Mouse (Mus musculus): ENCODE results near the gene Syt15. TPM values are rescaled to one million over a fixed set of nuclear protein-coding genes. Genes with fewer than 3 reads are reported as not detected.

Gene Syt15
- polyA plus RNA-seq (2014; fragmentation: Nextera tagmentation; extraction: Ambion mirVana): 0.58 and 0.81 TPM in 2 replicates

DNA sequence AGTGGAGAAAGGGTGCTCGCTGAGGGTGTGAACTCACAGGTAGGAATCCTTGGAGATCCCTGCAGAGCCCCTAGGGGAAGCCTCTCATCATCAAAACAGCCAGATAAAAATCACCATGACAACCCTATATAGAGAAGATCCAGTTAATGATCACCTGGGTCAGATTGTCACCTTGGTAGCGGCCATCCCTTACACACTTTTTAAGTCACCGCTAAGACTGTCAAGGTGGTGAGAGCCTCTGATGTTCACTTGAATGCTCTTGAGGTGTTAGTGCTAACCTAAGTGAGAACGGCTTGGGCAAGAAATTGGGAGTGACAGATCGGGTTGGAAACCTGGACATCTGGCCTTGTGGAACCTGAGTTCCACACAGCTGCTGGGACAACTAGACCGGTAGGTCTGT is at the start of gene Syt15:
Syt15 (plus strand) TSS at position 301 of the 400 bp plus-strand sequence.
- peak within 1 kb of the TSS; percentile 49 for H3K4me2 ChIP-seq (replicated peaks; ENCODE audit: low read depth, low read length)
- H3K9ac ChIP-seq (replicated peaks; ENCODE audit: low read depth, low read length): no peak within 1 kb of the TSS
- peak within 1 kb of the TSS; percentile 22; the same call in 1 of the 2 replicates for H3K4me3 ChIP-seq (ENCODE audit: low read depth, low read length)
- peaks cover 2% of the 10 kb centered on the region; the same call in 1 of the 2 replicates for H3K4me1 ChIP-seq (ENCODE audit: control insufficient read depth, insufficient read depth, low read length)
- no peak within 1 kb of the TSS for H3K27ac ChIP-seq (ENCODE audit: low read length)
- H3K36me3 ChIP-seq (ENCODE audit: control insufficient read depth, insufficient read depth, low read length): no peaks in the 10 kb centered on the region
- ATAC-seq (ENCODE audit: insufficient number of reproducible peaks, insufficient read depth, low FRiP score, low read depth): no peak
- H3K27me3 ChIP-seq (ENCODE audit: control insufficient read depth, insufficient read depth, low read length): peaks cover 9% of the 10 kb centered on the region; the same call in 1 of the 2 replicates
- no peaks in the 10 kb centered on the region for H3K9me3 ChIP-seq (ENCODE audit: control insufficient read depth, low read depth, low read length)
- 54% methylated on average over 6 of the region's 6 CpGs for WGBS

DNA sequence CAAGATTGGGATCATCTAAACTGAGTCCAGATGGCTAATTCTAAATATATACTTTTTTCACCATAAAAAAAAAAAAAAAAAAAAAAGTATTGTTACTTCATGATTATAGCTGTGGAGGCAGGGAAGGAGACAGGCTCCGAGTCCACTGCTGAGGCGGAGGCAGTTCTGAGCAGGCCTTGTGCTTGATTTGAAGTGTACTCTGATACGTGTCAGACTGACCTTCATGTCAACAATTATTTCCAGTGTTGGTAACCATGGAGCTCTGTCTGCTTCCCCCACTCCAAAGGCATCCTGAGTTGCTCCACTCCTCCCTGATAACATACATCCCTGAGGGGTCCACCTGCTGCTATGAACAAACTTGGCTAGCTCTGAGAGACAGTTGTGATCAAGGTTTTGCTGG is 48.3 kb upstream of the Syt15 start:
- Histone ChIP-seq H3K27ac (ENCODE audit: low read length) (no peak overlapping the region), H3K27me3 (ENCODE audit: control insufficient read depth, insufficient read depth, low read length) (no peaks in the 10 kb centered on the region), H3K9me3 (ENCODE audit: control insufficient read depth, low read depth, low read length) (no peaks in the 10 kb centered on the region), H3K36me3 (ENCODE audit: control insufficient read depth, insufficient read depth, low read length) (no peaks in the 10 kb centered on the region), H3K4me1 (ENCODE audit: control insufficient read depth, insufficient read depth, low read length) (no peaks in the 10 kb centered on the region), H3K9ac (replicated peaks; ENCODE audit: low read depth, low read length) (no peak overlapping the region), H3K4me2 (replicated peaks; ENCODE audit: low read depth, low read length) (no peak overlapping the region), H3K4me3 (ENCODE audit: low read depth, low read length) (no peak overlapping the region)
- 83% methylated on average over 3 of the region's 3 CpGs for WGBS
- ATAC-seq (ENCODE audit: insufficient number of reproducible peaks, insufficient read depth, low FRiP score, low read depth): no peak

DNA sequence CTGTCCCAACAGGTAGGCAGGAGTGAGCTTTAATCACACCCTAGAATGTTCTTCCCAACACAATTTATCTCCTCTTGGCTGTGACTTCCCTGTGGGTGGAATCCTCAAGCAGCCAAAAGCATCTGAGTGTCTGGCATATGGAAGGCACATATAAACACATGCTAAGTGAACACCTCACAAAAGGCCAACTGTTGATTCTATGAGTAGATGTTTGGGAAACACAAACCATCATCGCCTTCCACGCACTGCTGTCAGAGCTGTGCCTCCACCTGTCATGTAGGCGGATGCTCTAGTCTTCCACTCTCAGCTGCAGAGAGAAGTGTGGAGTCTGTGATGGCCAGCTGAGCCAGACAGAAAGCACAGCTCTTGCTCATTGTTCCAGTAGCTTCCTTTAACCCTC is 40.0 kb upstream of the Syt15 start:
- ATAC-seq (ENCODE audit: insufficient number of reproducible peaks, insufficient read depth, low FRiP score, low read depth): no peak

DNA sequence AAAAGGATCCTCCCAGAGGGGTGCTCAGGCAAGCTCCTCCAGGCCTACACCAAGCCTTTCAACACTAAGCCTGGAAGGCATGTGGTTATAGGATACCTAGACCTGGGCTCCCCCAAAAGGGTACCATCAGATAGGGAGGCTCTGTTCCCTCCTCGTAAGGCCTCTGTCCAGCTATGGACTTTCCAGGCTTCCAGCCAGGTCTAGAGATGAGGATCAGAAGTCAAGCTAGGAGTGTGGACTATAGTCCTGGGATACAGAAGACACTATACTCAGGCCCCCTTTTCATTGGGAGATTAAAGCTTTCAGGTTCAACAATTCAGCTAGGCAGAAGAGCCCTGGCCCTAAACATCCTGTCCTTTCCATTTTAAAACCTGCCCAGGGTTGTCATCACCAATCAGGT is 36.3 kb upstream of the Syt15 start:
- H3K4me2 ChIP-seq (replicated peaks; ENCODE audit: low read depth, low read length): no peak overlapping the region
- ATAC-seq (ENCODE audit: insufficient number of reproducible peaks, insufficient read depth, low FRiP score, low read depth): no peak
- H3K9me3 ChIP-seq (ENCODE audit: control insufficient read depth, low read depth, low read length): peaks cover 6% of the 10 kb centered on the region; the same call in 1 of the 2 replicates
- no peaks in the 10 kb centered on the region for H3K36me3 ChIP-seq (ENCODE audit: control insufficient read depth, insufficient read depth, low read length)
- no peak overlapping the region for H3K9ac ChIP-seq (replicated peaks; ENCODE audit: low read depth, low read length)
- WGBS: 96% methylated on average over 1 of the region's 1 CpGs
- no peaks in the 10 kb centered on the region for H3K27me3 ChIP-seq (ENCODE audit: control insufficient read depth, insufficient read depth, low read length)
- no peak overlapping the region for H3K4me3 ChIP-seq (ENCODE audit: low read depth, low read length)
- H3K27ac ChIP-seq (ENCODE audit: low read length): no peak overlapping the region
- H3K4me1 ChIP-seq (ENCODE audit: control insufficient read depth, insufficient read depth, low read length): no peaks in the 10 kb centered on the region

More for the DNA sequence above, 40.0 kb upstream of the Syt15 start:
- H3K36me3 ChIP-seq (ENCODE audit: control insufficient read depth, insufficient read depth, low read length): no peaks in the 10 kb centered on the region
- WGBS: 85% methylated on average over 3 of the region's 3 CpGs
- H3K27ac ChIP-seq (ENCODE audit: low read length): no peak overlapping the region
- no peaks in the 10 kb centered on the region for H3K4me1 ChIP-seq (ENCODE audit: control insufficient read depth, insufficient read depth, low read length)
- H3K4me2 ChIP-seq (replicated peaks; ENCODE audit: low read depth, low read length): no peak overlapping the region
- H3K27me3 ChIP-seq (ENCODE audit: control insufficient read depth, insufficient read depth, low read length): no peaks in the 10 kb centered on the region
- H3K4me3 ChIP-seq (ENCODE audit: low read depth, low read length): no peak overlapping the region
- H3K9ac ChIP-seq (replicated peaks; ENCODE audit: low read depth, low read length): no peak overlapping the region
- H3K9me3 ChIP-seq (ENCODE audit: control insufficient read depth, low read depth, low read length): peaks cover 6% of the 10 kb centered on the region; the same call in 1 of the 2 replicates

DNA sequence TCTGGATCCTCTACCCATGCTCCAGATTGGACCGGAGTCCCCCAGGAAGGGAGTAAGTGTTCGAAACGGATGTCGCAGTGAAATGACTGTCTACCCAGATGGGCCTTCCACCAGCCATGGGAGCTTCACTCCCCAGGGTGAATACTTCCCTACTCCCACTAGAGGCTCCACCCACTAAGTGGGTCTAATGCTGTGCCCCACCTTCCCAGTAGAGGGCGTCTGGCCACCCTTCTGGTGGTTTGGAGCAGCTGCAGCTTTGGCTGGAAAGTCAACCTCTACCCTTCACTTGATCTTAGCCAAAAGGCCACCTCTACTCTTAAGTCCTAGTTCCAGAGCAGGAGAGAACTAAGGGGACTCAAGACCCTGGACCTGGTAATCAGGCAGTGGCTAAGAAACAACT is 30.8 kb upstream of the Syt15 start:
- no peaks in the 10 kb centered on the region for H3K4me1 ChIP-seq (ENCODE audit: control insufficient read depth, insufficient read depth, low read length)
- 68% methylated on average over 5 of the region's 5 CpGs for WGBS
- no peaks in the 10 kb centered on the region for H3K36me3 ChIP-seq (ENCODE audit: control insufficient read depth, insufficient read depth, low read length)
- no peak overlapping the region for H3K4me3 ChIP-seq (ENCODE audit: low read depth, low read length)
- no peaks in the 10 kb centered on the region for H3K27me3 ChIP-seq (ENCODE audit: control insufficient read depth, insufficient read depth, low read length)
- ATAC-seq (ENCODE audit: insufficient number of reproducible peaks, insufficient read depth, low FRiP score, low read depth): no peak
- no peak overlapping the region for H3K4me2 ChIP-seq (replicated peaks; ENCODE audit: low read depth, low read length)
- H3K9me3 ChIP-seq (ENCODE audit: control insufficient read depth, low read depth, low read length): no peaks in the 10 kb centered on the region
- H3K27ac ChIP-seq (ENCODE audit: low read length): no peak overlapping the region
- H3K9ac ChIP-seq (replicated peaks; ENCODE audit: low read depth, low read length): no peak overlapping the region

DNA sequence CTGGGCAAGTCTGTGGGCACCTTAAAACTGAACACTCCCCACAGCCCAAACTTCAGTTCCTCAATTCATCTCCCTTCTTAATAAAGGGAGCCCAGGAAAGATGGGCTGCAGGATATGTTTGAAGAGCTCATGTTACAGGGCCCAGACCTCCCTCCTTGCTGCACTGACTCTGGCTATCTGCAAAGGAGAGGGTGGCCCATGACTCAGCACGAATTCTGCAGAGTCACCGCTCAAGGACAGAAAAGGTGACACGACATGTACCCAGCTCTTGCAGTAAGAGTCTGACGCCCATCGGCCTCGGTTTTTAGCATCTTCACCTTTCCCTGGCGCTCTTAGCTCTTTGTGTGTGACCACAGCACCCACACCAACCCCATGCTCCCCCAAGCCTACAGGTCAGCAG is 29.0 kb upstream of the Syt15 start:
- Histone ChIP-seq H3K4me1 (ENCODE audit: control insufficient read depth, insufficient read depth, low read length) (no peaks in the 10 kb centered on the region), H3K9ac (replicated peaks; ENCODE audit: low read depth, low read length) (no peak overlapping the region), H3K27me3 (ENCODE audit: control insufficient read depth, insufficient read depth, low read length) (no peaks in the 10 kb centered on the region), H3K4me3 (ENCODE audit: low read depth, low read length) (no peak overlapping the region), H3K27ac (ENCODE audit: low read length) (no peak overlapping the region), H3K4me2 (replicated peaks; ENCODE audit: low read depth, low read length) (no peak overlapping the region), H3K9me3 (ENCODE audit: control insufficient read depth, low read depth, low read length) (no peaks in the 10 kb centered on the region), H3K36me3 (ENCODE audit: control insufficient read depth, insufficient read depth, low read length) (no peaks in the 10 kb centered on the region)
- WGBS: 66% methylated on average over 7 of the region's 7 CpGs
- ATAC-seq (ENCODE audit: insufficient number of reproducible peaks, insufficient read depth, low FRiP score, low read depth): no peak

DNA sequence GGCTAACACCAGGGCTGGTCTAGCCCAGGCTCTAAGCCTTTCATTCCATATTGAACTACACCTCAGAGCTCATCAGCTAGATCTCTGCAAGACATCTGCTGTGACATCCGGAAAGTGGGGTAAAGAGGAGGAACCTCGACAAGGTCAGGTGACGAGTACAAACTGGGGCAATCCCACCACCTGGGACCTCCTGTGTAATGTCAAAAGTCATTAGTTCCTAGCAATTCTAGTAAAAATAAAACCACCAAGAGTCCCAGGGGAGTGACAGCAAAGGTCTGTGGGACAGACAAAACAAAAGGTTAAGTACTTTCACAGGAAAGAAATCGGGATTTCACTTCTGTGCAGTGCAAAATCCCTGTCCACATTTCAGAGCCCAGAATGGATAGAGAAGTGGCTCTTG is 25.5 kb upstream of the Syt15 start:
- H3K9ac ChIP-seq (replicated peaks; ENCODE audit: low read depth, low read length): no peak overlapping the region
- H3K9me3 ChIP-seq (ENCODE audit: control insufficient read depth, low read depth, low read length): no peaks in the 10 kb centered on the region
- H3K4me3 ChIP-seq (ENCODE audit: low read depth, low read length): no peak overlapping the region
- H3K4me1 ChIP-seq (ENCODE audit: control insufficient read depth, insufficient read depth, low read length): no peaks in the 10 kb centered on the region
- H3K4me2 ChIP-seq (replicated peaks; ENCODE audit: low read depth, low read length): no peak overlapping the region
- H3K27ac ChIP-seq (ENCODE audit: low read length): no peak overlapping the region
- no peaks in the 10 kb centered on the region for H3K27me3 ChIP-seq (ENCODE audit: control insufficient read depth, insufficient read depth, low read length)
- no peak for ATAC-seq (ENCODE audit: insufficient number of reproducible peaks, insufficient read depth, low FRiP score, low read depth)
- 78% methylated on average over 4 of the region's 4 CpGs for WGBS
- H3K36me3 ChIP-seq (ENCODE audit: control insufficient read depth, insufficient read depth, low read length): no peaks in the 10 kb centered on the region

DNA sequence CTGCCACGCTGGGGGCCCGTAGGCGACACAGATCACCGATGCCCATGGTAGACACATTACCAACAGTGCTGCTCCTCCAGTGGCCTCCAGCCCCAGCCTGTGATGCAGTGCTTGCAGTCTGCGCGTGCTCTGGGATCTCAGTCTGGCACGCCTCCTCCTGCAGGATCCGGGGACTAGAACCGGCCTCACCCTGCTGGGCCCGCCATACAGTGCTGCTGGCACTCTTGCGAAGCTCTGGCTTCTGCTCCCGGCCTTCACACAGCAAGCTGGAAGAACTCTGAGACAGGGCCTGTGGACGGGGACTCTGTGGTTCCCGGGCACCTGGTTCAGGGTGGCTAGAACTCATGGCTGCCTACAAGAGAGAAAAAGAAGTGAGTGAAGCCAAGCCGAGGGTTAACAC is 23.9 kb upstream of the Syt15 start:
- no peak overlapping the region for H3K4me3 ChIP-seq (ENCODE audit: low read depth, low read length)
- no peak overlapping the region for H3K27ac ChIP-seq (ENCODE audit: low read length)
- 87% methylated on average over 15 of the region's 15 CpGs for WGBS
- H3K9me3 ChIP-seq (ENCODE audit: control insufficient read depth, low read depth, low read length): no peaks in the 10 kb centered on the region
- H3K27me3 ChIP-seq (ENCODE audit: control insufficient read depth, insufficient read depth, low read length): no peaks in the 10 kb centered on the region
- no peak overlapping the region for H3K9ac ChIP-seq (replicated peaks; ENCODE audit: low read depth, low read length)
- no peak for ATAC-seq (ENCODE audit: insufficient number of reproducible peaks, insufficient read depth, low FRiP score, low read depth)
- no peak overlapping the region for H3K4me2 ChIP-seq (replicated peaks; ENCODE audit: low read depth, low read length)
- H3K36me3 ChIP-seq (ENCODE audit: control insufficient read depth, insufficient read depth, low read length): no peaks in the 10 kb centered on the region
- 0 out of 2 replicates have a peak, but pooled peaks cover under 1% of the 10 kb centered on the region for H3K4me1 ChIP-seq (ENCODE audit: control insufficient read depth, insufficient read depth, low read length)

DNA sequence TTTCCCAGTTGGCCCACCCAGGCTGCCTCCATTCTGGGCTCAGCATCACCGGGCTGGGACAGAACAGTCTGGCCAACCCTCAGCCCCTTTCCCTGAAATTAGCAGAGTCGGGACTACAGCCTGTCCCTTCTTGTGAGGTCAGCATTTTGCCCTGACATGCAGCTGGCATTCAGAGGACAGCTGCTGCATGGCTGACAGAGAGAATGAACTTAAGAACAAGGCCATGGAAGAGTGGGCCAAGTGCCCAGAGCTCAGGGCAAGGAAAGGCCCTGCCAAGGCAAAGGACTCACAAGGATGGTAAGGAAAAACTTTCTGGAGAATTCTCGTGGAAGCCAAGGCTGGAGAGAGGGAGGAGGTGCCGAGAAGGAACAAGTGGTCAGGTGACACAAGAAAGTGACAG is 22.7 kb upstream of the Syt15 start:
- no peaks in the 10 kb centered on the region for H3K27me3 ChIP-seq (ENCODE audit: control insufficient read depth, insufficient read depth, low read length)
- no peak overlapping the region for H3K9ac ChIP-seq (replicated peaks; ENCODE audit: low read depth, low read length)
- H3K4me2 ChIP-seq (replicated peaks; ENCODE audit: low read depth, low read length): no peak overlapping the region
- ATAC-seq (ENCODE audit: insufficient number of reproducible peaks, insufficient read depth, low FRiP score, low read depth): no peak
- 0 out of 2 replicates have a peak, but pooled peaks cover 3% of the 10 kb centered on the region for H3K4me1 ChIP-seq (ENCODE audit: control insufficient read depth, insufficient read depth, low read length)
- H3K36me3 ChIP-seq (ENCODE audit: control insufficient read depth, insufficient read depth, low read length): no peaks in the 10 kb centered on the region
- H3K27ac ChIP-seq (ENCODE audit: low read length): no peak overlapping the region
- no peak overlapping the region for H3K4me3 ChIP-seq (ENCODE audit: low read depth, low read length)
- 44% methylated on average over 4 of the region's 4 CpGs for WGBS
- H3K9me3 ChIP-seq (ENCODE audit: control insufficient read depth, low read depth, low read length): no peaks in the 10 kb centered on the region

All from stomach, embryonic 14.5 days (tissue).